Comparison of ENCODE assay signal across 8 mouse cellular contexts in the genomic region with DNA sequence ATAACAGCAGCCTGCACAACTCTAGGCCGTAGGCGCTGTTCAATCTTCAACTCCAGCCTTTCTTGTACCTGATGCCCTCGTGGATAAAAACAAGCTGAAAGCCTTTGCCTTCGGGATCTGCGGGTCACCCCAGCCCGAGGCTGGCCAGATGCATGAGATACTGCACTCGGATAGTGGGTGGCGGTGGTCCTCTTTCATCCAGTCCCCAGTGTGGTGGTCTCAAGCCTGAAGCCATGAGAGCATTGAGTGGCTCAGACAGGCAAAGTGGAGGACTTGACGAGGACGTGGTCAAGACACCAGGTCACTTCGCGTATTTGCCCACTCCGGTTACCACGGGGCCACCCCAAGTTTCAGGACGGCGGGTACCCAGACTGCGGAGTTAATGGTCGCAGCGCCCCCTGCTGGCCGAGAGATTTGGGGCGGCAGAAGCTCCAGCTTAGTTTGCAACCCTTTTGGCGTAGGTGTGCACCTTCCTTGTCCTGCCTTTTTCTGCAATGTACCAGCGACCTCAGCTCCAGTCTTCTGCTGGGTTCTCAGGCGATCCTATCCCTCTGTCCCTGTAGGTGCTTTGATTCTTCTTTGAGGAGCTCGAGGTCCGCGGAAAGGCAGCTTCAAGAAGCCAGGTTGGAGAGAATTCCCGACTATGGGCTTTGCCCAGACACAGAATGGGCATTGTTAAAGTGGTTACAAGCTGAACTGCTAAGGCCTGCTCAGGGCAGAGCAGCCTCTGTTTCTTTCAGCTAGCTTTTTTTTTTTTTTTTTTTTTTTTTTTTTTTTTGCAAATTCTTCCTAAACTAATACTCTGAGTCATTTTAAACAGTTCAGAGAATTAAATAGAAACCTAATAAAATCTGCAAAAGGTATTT. TPM values are rescaled to one million over a fixed set of nuclear protein-coding genes. Genes with fewer than 3 reads are reported as not detected.
DNase-seq lines count a peak whose midpoint lies in the region; ATAC-seq and TF ChIP-seq lines count a peak whose summit lies in the region.

No protein-coding gene starts in this region.

- peak; percentile 87 for TF ChIP-seq CTCF in testis, adult 2 months (IDR thresholded peaks at IDR 0.05; ENCODE audit: control insufficient read depth, insufficient read depth, insufficient replicate concordance, low read depth, low read length)

- peak; percentile 75 for DNase-seq in CD4-positive helper T cell, adult 2 months (ENCODE audit: low read depth, low spot score)
- peak; percentile 67 to 76 for DNase-seq in adrenal gland, postnatal 4 days (ENCODE audit: low spot score in 2 of 2)
- peak; percentile 76 for DNase-seq in embryonic facial prominence, embryonic 14.5 days (ENCODE audit: low spot score)

- ATAC-seq in embryonic facial prominence, embryonic 14.5 days (ENCODE audit: low read depth), result peak; percentile 71
- ATAC-seq in heart, embryonic 12.5 days (ENCODE audit: insufficient number of reproducible peaks, low FRiP score), result peak; percentile 38; the same call in 1 of the 2 replicates
- ATAC-seq in kidney, embryonic 16.5 days (ENCODE audit: low FRiP score, low TSS enrichment), result peak; percentile 41
- ATAC-seq in liver, embryonic 16.5 days (ENCODE audit: low read depth), result peak; percentile 16
- no peak for ATAC-seq in neural tube, embryonic 12.5 days (ENCODE audit: low FRiP score, low read depth)

- no peaks in the 10 kb centered on the region for H3K36me3 ChIP-seq in embryonic facial prominence, embryonic 14.5 days (ENCODE audit: control insufficient read depth, insufficient read depth, low read length)
- no peaks in the 10 kb centered on the region for H3K36me3 ChIP-seq in heart, embryonic 12.5 days
- no peaks in the 10 kb centered on the region for H3K36me3 ChIP-seq in kidney, embryonic 16.5 days (ENCODE audit: insufficient read depth, low read length)
- H3K36me3 ChIP-seq in liver, embryonic 16.5 days (ENCODE audit: control insufficient read depth, insufficient read depth), result no peaks in the 10 kb centered on the region
- H3K36me3 ChIP-seq in neural tube, embryonic 12.5 days, result no peaks in the 10 kb centered on the region
- no peaks in the 10 kb centered on the region for H3K36me3 ChIP-seq in testis, adult 2 months (ENCODE audit: control insufficient read depth, insufficient read depth, low read length)

- no peak for TF ChIP-seq POLR2A in testis, adult 2 months (IDR thresholded peaks at IDR 0.05; ENCODE audit: control insufficient read depth, low read depth, low read length)

- peak overlapping the region; percentile 37 for H3K9ac ChIP-seq in embryonic facial prominence, embryonic 14.5 days (ENCODE audit: low read depth, low read length)
- no peak overlapping the region for H3K9ac ChIP-seq in heart, embryonic 12.5 days
- peak overlapping the region; percentile 40; the same call in 1 of the 2 replicates for H3K9ac ChIP-seq in kidney, embryonic 16.5 days (replicated peaks; ENCODE audit: low read length)
- H3K9ac ChIP-seq in liver, embryonic 16.5 days (ENCODE audit: low read depth, low read length), result no peak overlapping the region
- no peak overlapping the region for H3K9ac ChIP-seq in neural tube, embryonic 12.5 days

- no peaks in the 10 kb centered on the region for H3K27me3 ChIP-seq in embryonic facial prominence, embryonic 14.5 days (replicated peaks; ENCODE audit: control insufficient read depth, insufficient read depth, low read length)
- H3K27me3 ChIP-seq in heart, embryonic 12.5 days (replicated peaks), result no peaks in the 10 kb centered on the region; the same call in 1 of the 2 replicates
- no peaks in the 10 kb centered on the region for H3K27me3 ChIP-seq in kidney, embryonic 16.5 days (ENCODE audit: insufficient read depth, low read length)
- H3K27me3 ChIP-seq in liver, embryonic 16.5 days (ENCODE audit: control insufficient read depth, insufficient read depth, low read depth, low read length), result no peaks in the 10 kb centered on the region
- H3K27me3 ChIP-seq in neural tube, embryonic 12.5 days (replicated peaks), result 0 out of 2 replicates have a peak, but pooled peaks cover 8% of the 10 kb centered on the region
- H3K27me3 ChIP-seq in testis, adult 2 months (ENCODE audit: control insufficient read depth, insufficient read depth, low read length), result no peaks in the 10 kb centered on the region

- 9% methylated on average over 28 of the region's 28 CpGs for WGBS in embryonic facial prominence, embryonic 14.5 days
- 12% methylated on average over 28 of the region's 28 CpGs for WGBS in heart, embryonic 12.5 days
- 9% methylated on average over 28 of the region's 28 CpGs for WGBS in kidney, embryonic 16.5 days
- 11% methylated on average over 28 of the region's 28 CpGs for WGBS in liver, embryonic 16.5 days (ENCODE audit: insufficient replicate concordance)
- WGBS in neural tube, embryonic 12.5 days, result 11% methylated on average over 28 of the region's 28 CpGs

- no peak overlapping the region for H3K4me3 ChIP-seq in embryonic facial prominence, embryonic 14.5 days (ENCODE audit: low read depth, low read length)
- no peak overlapping the region for H3K4me3 ChIP-seq in heart, embryonic 12.5 days
- peak overlapping the region; percentile 26; the same call in 1 of the 2 replicates for H3K4me3 ChIP-seq in kidney, embryonic 16.5 days (ENCODE audit: low read length)
- H3K4me3 ChIP-seq in liver, embryonic 16.5 days (ENCODE audit: low read depth, low read length), result no peak overlapping the region
- no peak overlapping the region for H3K4me3 ChIP-seq in neural tube, embryonic 12.5 days
- peak overlapping the region; percentile 47 for H3K4me3 ChIP-seq in testis, adult 2 months (ENCODE audit: control insufficient read depth, low read depth, low read length)

- no peak overlapping the region for H3K27ac ChIP-seq in embryonic facial prominence, embryonic 14.5 days (replicated peaks; ENCODE audit: low read depth, low read length)
- H3K27ac ChIP-seq in heart, embryonic 12.5 days (ENCODE audit: poor library complexity, severe bottlenecking), result no peak overlapping the region
- H3K27ac ChIP-seq in kidney, embryonic 16.5 days (ENCODE audit: low read length), result no peak overlapping the region
- H3K27ac ChIP-seq in liver, embryonic 16.5 days (ENCODE audit: low read length), result peak overlapping the region; percentile 41; the same call in 1 of the 2 replicates
- no peak overlapping the region for H3K27ac ChIP-seq in neural tube, embryonic 12.5 days
- H3K27ac ChIP-seq in testis, adult 2 months (ENCODE audit: control insufficient read depth, insufficient read depth, low read depth, low read length), result peak overlapping the region; percentile 75

- H3K9me3 ChIP-seq in embryonic facial prominence, embryonic 14.5 days (ENCODE audit: control insufficient read depth, low read length), result no peaks in the 10 kb centered on the region
- no peaks in the 10 kb centered on the region for H3K9me3 ChIP-seq in heart, embryonic 12.5 days (replicated peaks)
- no peaks in the 10 kb centered on the region; the same call in 1 of the 2 replicates for H3K9me3 ChIP-seq in kidney, embryonic 16.5 days (ENCODE audit: low read length)
- H3K9me3 ChIP-seq in liver, embryonic 16.5 days (replicated peaks; ENCODE audit: control insufficient read depth, low read length), result no peaks in the 10 kb centered on the region
- no peaks in the 10 kb centered on the region for H3K9me3 ChIP-seq in neural tube, embryonic 12.5 days

- H3K4me2 ChIP-seq in embryonic facial prominence, embryonic 14.5 days (ENCODE audit: low read depth, low read length), result peak overlapping the region; percentile 38
- peak overlapping the region; percentile 56 for H3K4me2 ChIP-seq in heart, embryonic 12.5 days
- H3K4me2 ChIP-seq in kidney, embryonic 16.5 days (replicated peaks; ENCODE audit: low read depth, low read length), result peak overlapping the region; percentile 43
- H3K4me2 ChIP-seq in liver, embryonic 16.5 days (ENCODE audit: low read depth, low read length), result no peak overlapping the region
- peak overlapping the region; percentile 42 for H3K4me2 ChIP-seq in neural tube, embryonic 12.5 days (replicated peaks)

- no peaks in the 10 kb centered on the region for H3K4me1 ChIP-seq in embryonic facial prominence, embryonic 14.5 days (ENCODE audit: control insufficient read depth, insufficient read depth, low read length)
- peaks cover 11% of the 10 kb centered on the region for H3K4me1 ChIP-seq in heart, embryonic 12.5 days (replicated peaks)
- peaks cover 9% of the 10 kb centered on the region for H3K4me1 ChIP-seq in kidney, embryonic 16.5 days (ENCODE audit: insufficient read depth, low read length)
- H3K4me1 ChIP-seq in liver, embryonic 16.5 days (ENCODE audit: control insufficient read depth, low read depth, low read length), result peaks cover 5% of the 10 kb centered on the region; the same call in 1 of the 2 replicates
- H3K4me1 ChIP-seq in neural tube, embryonic 12.5 days, result peaks cover 9% of the 10 kb centered on the region; the same call in 1 of the 2 replicates
- H3K4me1 ChIP-seq in testis, adult 2 months (ENCODE audit: control insufficient read depth, insufficient read depth, low read length), result peaks cover 13% of the 10 kb centered on the region

RNA-seq across cellular contexts. Expression of gene Pim3, which starts 14.4 kb away (rescaled TPM):
- total RNA-seq in adrenal gland, postnatal 4 days (2021), result 10 to 100 TPM; 45.9 to 48.8 TPM
- 38.6 and 45.1 TPM in 2 replicates for polyA plus RNA-seq in embryonic facial prominence, embryonic 14.5 days (2014; fragmentation: Nextera tagmentation; extraction: Ambion mirVana)
- 67.5 and 68.1 TPM in 2 replicates for polyA plus RNA-seq in heart, embryonic 12.5 days (2016; fragmentation: Nextera tagmentation; extraction: Ambion mirVana)
- 59.6 and 77.7 TPM in 2 replicates for polyA plus RNA-seq in kidney, embryonic 16.5 days (2015; fragmentation: Nextera tagmentation; extraction: Ambion mirVana)
- polyA plus RNA-seq in liver, embryonic 16.5 days (2015; fragmentation: Nextera tagmentation; extraction: Ambion mirVana), result 23.9 and 33.8 TPM in 2 replicates
- polyA plus RNA-seq in neural tube, embryonic 12.5 days (2016; fragmentation: Nextera tagmentation; extraction: Ambion mirVana), result 52.4 and 52.9 TPM in 2 replicates
- 10.8 and 13.2 TPM in 2 replicates for polyA plus RNA-seq in testis, adult 2 months (2012; rRNA removed)

RNA-seq across cellular contexts. Expression of gene Creld2, which starts 56.9 kb away (rescaled TPM):
- 10 to 100 TPM; 28.0 to 36.1 TPM for total RNA-seq in adrenal gland, postnatal 4 days (2021)
- 76.1 and 84.5 TPM in 2 replicates for polyA plus RNA-seq in embryonic facial prominence, embryonic 14.5 days (2014; fragmentation: Nextera tagmentation; extraction: Ambion mirVana)
- 61.9 and 66.4 TPM in 2 replicates for polyA plus RNA-seq in heart, embryonic 12.5 days (2016; fragmentation: Nextera tagmentation; extraction: Ambion mirVana)
- 118 and 133 TPM in 2 replicates for polyA plus RNA-seq in kidney, embryonic 16.5 days (2015; fragmentation: Nextera tagmentation; extraction: Ambion mirVana)
- 39.7 TPM in 2 replicates for polyA plus RNA-seq in liver, embryonic 16.5 days (2015; fragmentation: Nextera tagmentation; extraction: Ambion mirVana)
- polyA plus RNA-seq in neural tube, embryonic 12.5 days (2016; fragmentation: Nextera tagmentation; extraction: Ambion mirVana), result 62.8 and 65.2 TPM in 2 replicates
- 347 and 372 TPM in 2 replicates for polyA plus RNA-seq in testis, adult 2 months (2012; rRNA removed)

RNA-seq across cellular contexts. Expression of gene Alg12, which starts 57.3 kb away (rescaled TPM):
- total RNA-seq in adrenal gland, postnatal 4 days (2021), result 10 to 100 TPM; 15.8 to 16.6 TPM
- polyA plus RNA-seq in embryonic facial prominence, embryonic 14.5 days (2014; fragmentation: Nextera tagmentation; extraction: Ambion mirVana), result 11.8 and 12.2 TPM in 2 replicates
- 9.3 and 9.4 TPM in 2 replicates for polyA plus RNA-seq in heart, embryonic 12.5 days (2016; fragmentation: Nextera tagmentation; extraction: Ambion mirVana)
- 15.7 and 16.9 TPM in 2 replicates for polyA plus RNA-seq in kidney, embryonic 16.5 days (2015; fragmentation: Nextera tagmentation; extraction: Ambion mirVana)
- polyA plus RNA-seq in liver, embryonic 16.5 days (2015; fragmentation: Nextera tagmentation; extraction: Ambion mirVana), result 5.5 and 6.0 TPM in 2 replicates
- 7.6 and 9.9 TPM in 2 replicates for polyA plus RNA-seq in neural tube, embryonic 12.5 days (2016; fragmentation: Nextera tagmentation; extraction: Ambion mirVana)
- polyA plus RNA-seq in testis, adult 2 months (2012; rRNA removed), result 24.6 and 32.8 TPM in 2 replicates

Comparison
In these comparisons a context has a peak if more than half of its experiments do, and no peak if none do; other contexts are left out.
1. H3K27ac ChIP-seq: peak in liver, embryonic 16.5 days (single experiment) and testis, adult 2 months (single experiment); none in embryonic facial prominence, embryonic 14.5 days (single experiment), heart, embryonic 12.5 days (single experiment), kidney, embryonic 16.5 days (single experiment) and neural tube, embryonic 12.5 days (single experiment).
2. H3K4me3 ChIP-seq: peak in kidney, embryonic 16.5 days (single experiment) and testis, adult 2 months (single experiment); none in embryonic facial prominence, embryonic 14.5 days (single experiment), heart, embryonic 12.5 days (single experiment), liver, embryonic 16.5 days (single experiment) and neural tube, embryonic 12.5 days (single experiment).
3. H3K9ac ChIP-seq: peak in embryonic facial prominence, embryonic 14.5 days (single experiment) and kidney, embryonic 16.5 days (single experiment); none in heart, embryonic 12.5 days (single experiment), liver, embryonic 16.5 days (single experiment) and neural tube, embryonic 12.5 days (single experiment).
4. Peak in every context shown above with its lines, with median percentiles within 50 percentile points of each other: DNase-seq.